In genomic region chr6:116351534-116351933, GRCm38 (mm10) we compare ENCODE assay signal across 28 mouse cellular contexts. TPM values are rescaled to one million over a fixed set of nuclear protein-coding genes. Genes with fewer than 3 reads are reported as not detected.
A peak's percentile ranks its signal among the peaks of the same experiment; 100 is the strongest.
DNase-seq lines count a peak whose midpoint lies in the region; ATAC-seq lines count a peak whose summit lies in the region.
"Had no signal": no experiment of that assay in that cellular context is flagged by ENCODE, and none has a peak within 500 bp of the region (broad histone marks: within the 10 kb centered on the region; RNA-seq: fewer than 3 reads in every experiment).

No protein-coding gene starts in this region.

- no peaks in the 10 kb centered on the region for H3K36me3 ChIP-seq in heart, embryonic 13.5 days
- peaks cover 65% of the 10 kb centered on the region for H3K36me3 ChIP-seq in erythroblast, embryonic 14.5 days (ENCODE audit: control insufficient read depth)
- H3K36me3 ChIP-seq in liver, embryonic 13.5 days = peaks cover 13% of the 10 kb centered on the region
- H3K36me3 ChIP-seq in forebrain, embryonic 13.5 days (ENCODE audit: poor library complexity, severe bottlenecking) = no peaks in the 10 kb centered on the region
- no peaks in the 10 kb centered on the region for H3K36me3 ChIP-seq in midbrain, embryonic 14.5 days (ENCODE audit: control insufficient read depth, insufficient read depth, low read length)
- H3K36me3 ChIP-seq: embryonic facial prominence, embryonic 13.5 days; heart, embryonic 12.5 days; neural tube, embryonic 12.5 days had no signal

- peak overlapping the region; percentile 18; the same call in 1 of the 2 replicates for H3K4me2 ChIP-seq in heart, embryonic 13.5 days
- H3K4me2 ChIP-seq in liver, embryonic 13.5 days = peak overlapping the region; percentile 83
- H3K4me2 ChIP-seq in forebrain, embryonic 13.5 days = no peak overlapping the region
- H3K4me2 ChIP-seq in midbrain, embryonic 14.5 days (ENCODE audit: low read length) = no peak overlapping the region
- H3K4me2 ChIP-seq: embryonic facial prominence, embryonic 13.5 days; heart, embryonic 12.5 days; lung, embryonic 14.5 days; neural tube, embryonic 12.5 days had no signal

- WGBS in heart, embryonic 13.5 days = 75% methylated on average over 4 of the region's 4 CpGs
- 60% methylated on average over 4 of the region's 4 CpGs for WGBS in liver, embryonic 13.5 days (ENCODE audit: insufficient replicate concordance)
- WGBS in forebrain, embryonic 13.5 days = 80% methylated on average over 4 of the region's 4 CpGs
- WGBS in midbrain, embryonic 14.5 days = 85% methylated on average over 4 of the region's 4 CpGs

- DNase-seq in heart, adult 18-20 months = no peak
- DNase-seq in liver, embryonic 13.5 days = no peak
- DNase-seq in adipocyte (ENCODE audit: low spot score) = no peak
- no peak for DNase-seq in right cerebral cortex, adult 2 months (ENCODE audit: low spot score in 2 of 2)
- no peak for DNase-seq in midbrain, embryonic 14.5 days
- DNase-seq: adrenal gland, adult 2 months; cerebellum, adult 18-20 months; cerebellum, postnatal 10 days; gastrocnemius, adult 2 months; gastrocnemius, postnatal 36 days; heart, adult 2 months; heart, postnatal 10 days; kidney, adult 2 months; kidney, postnatal 4 days; left cerebral cortex, postnatal 4 days; lung, embryonic 14.5 days; lung, postnatal 14 days; right cerebral cortex, postnatal 14 days had no signal

- no peaks in the 10 kb centered on the region for H3K27me3 ChIP-seq in heart, embryonic 13.5 days (replicated peaks)
- no peaks in the 10 kb centered on the region for H3K27me3 ChIP-seq in erythroblast, embryonic 14.5 days (ENCODE audit: control insufficient read depth)
- no peaks in the 10 kb centered on the region for H3K27me3 ChIP-seq in liver, embryonic 13.5 days
- no peaks in the 10 kb centered on the region for H3K27me3 ChIP-seq in forebrain, embryonic 13.5 days
- H3K27me3 ChIP-seq in midbrain, embryonic 14.5 days (ENCODE audit: control insufficient read depth, insufficient read depth, low read length) = no peaks in the 10 kb centered on the region
- H3K27me3 ChIP-seq: embryonic facial prominence, embryonic 13.5 days; heart, embryonic 12.5 days; neural tube, embryonic 12.5 days had no signal

- no peak overlapping the region for H3K9ac ChIP-seq in heart, embryonic 13.5 days
- H3K9ac ChIP-seq in liver, embryonic 13.5 days = peak overlapping the region; percentile 84
- H3K9ac ChIP-seq in forebrain, embryonic 13.5 days = no peak overlapping the region
- H3K9ac ChIP-seq in midbrain, embryonic 14.5 days (replicated peaks; ENCODE audit: low read length) = no peak overlapping the region
- H3K9ac ChIP-seq: embryonic facial prominence, embryonic 13.5 days; heart, embryonic 12.5 days; lung, embryonic 14.5 days; neural tube, embryonic 12.5 days had no signal

- H3K27ac ChIP-seq in heart, embryonic 13.5 days (replicated peaks) = no peak overlapping the region
- H3K27ac ChIP-seq in liver, embryonic 13.5 days = peak overlapping the region; percentile 97
- H3K27ac ChIP-seq in forebrain, embryonic 13.5 days = no peak overlapping the region
- H3K27ac ChIP-seq in midbrain, embryonic 14.5 days (replicated peaks; ENCODE audit: low read depth, low read length) = no peak overlapping the region
- H3K27ac ChIP-seq: embryonic facial prominence, embryonic 13.5 days; gastrocnemius, adult 2 months; heart, adult 2 months; kidney, postnatal 0 days; neural tube, embryonic 12.5 days had no signal

- ATAC-seq in heart, embryonic 13.5 days (ENCODE audit: extremely low read depth, insufficient number of reproducible peaks, low FRiP score, low TSS enrichment) = no peak
- no peak for ATAC-seq in liver, embryonic 13.5 days (ENCODE audit: low read depth)
- ATAC-seq in forebrain, embryonic 13.5 days = no peak
- ATAC-seq in midbrain, embryonic 14.5 days (ENCODE audit: low FRiP score, low TSS enrichment) = no peak
- ATAC-seq: forebrain, embryonic 14.5 days; hindbrain, embryonic 16.5 days had no signal

- no peak overlapping the region for H3K4me3 ChIP-seq in heart, embryonic 13.5 days
- H3K4me3 ChIP-seq in erythroblast, embryonic 14.5 days (replicated peaks) = peak overlapping the region; percentile 76
- H3K4me3 ChIP-seq in liver, embryonic 13.5 days (replicated peaks) = peak overlapping the region; percentile 69
- H3K4me3 ChIP-seq in forebrain, embryonic 13.5 days = no peak overlapping the region
- no peak overlapping the region for H3K4me3 ChIP-seq in midbrain, embryonic 14.5 days (replicated peaks; ENCODE audit: low read depth, low read length)
- H3K4me3 ChIP-seq: embryonic facial prominence, embryonic 13.5 days; gastrocnemius, adult 2 months; heart, adult 2 months; heart, embryonic 12.5 days; myocyte; neural tube, embryonic 12.5 days had no signal

- H3K4me1 ChIP-seq in heart, embryonic 13.5 days = peaks cover 19% of the 10 kb centered on the region
- H3K4me1 ChIP-seq in erythroblast, embryonic 14.5 days (ENCODE audit: control insufficient read depth) = peaks cover 79% of the 10 kb centered on the region
- H3K4me1 ChIP-seq in liver, embryonic 13.5 days (replicated peaks) = peaks cover 67% of the 10 kb centered on the region
- H3K4me1 ChIP-seq in forebrain, embryonic 13.5 days = no peaks in the 10 kb centered on the region
- no peaks in the 10 kb centered on the region for H3K4me1 ChIP-seq in midbrain, embryonic 14.5 days (ENCODE audit: control insufficient read depth, insufficient read depth, low read length)
- H3K4me1 ChIP-seq: embryonic facial prominence, embryonic 13.5 days; neural tube, embryonic 12.5 days had no signal

- H3K9me3 ChIP-seq in heart, embryonic 13.5 days = no peaks in the 10 kb centered on the region
- H3K9me3 ChIP-seq in erythroblast, embryonic 14.5 days (ENCODE audit: control insufficient read depth, low read length) = no peaks in the 10 kb centered on the region
- H3K9me3 ChIP-seq in liver, embryonic 13.5 days (replicated peaks) = no peaks in the 10 kb centered on the region
- no peaks in the 10 kb centered on the region for H3K9me3 ChIP-seq in forebrain, embryonic 13.5 days (replicated peaks)
- H3K9me3 ChIP-seq in midbrain, embryonic 14.5 days (ENCODE audit: control insufficient read depth, low read length) = no peaks in the 10 kb centered on the region
- H3K9me3 ChIP-seq: embryonic facial prominence, embryonic 13.5 days; heart, embryonic 12.5 days; neural tube, embryonic 12.5 days had no signal

RNA-seq across cellular contexts. Expression of gene March8, which starts 13.7 kb away (rescaled TPM):
- polyA plus RNA-seq in heart, embryonic 13.5 days (2015; fragmentation: Nextera tagmentation; extraction: Ambion mirVana) = 22.6 and 25.0 TPM in 2 replicates
- total RNA-seq in heart, adult 18-20 months (2021) = 10 to 100 TPM; 43.5 to 44.2 TPM
- polyA plus RNA-seq in erythroblast, embryonic 14.5 days (2012) = 4.5 and 5.5 TPM in 2 replicates
- 76.9 and 92.7 TPM in 2 replicates for polyA plus RNA-seq in liver, embryonic 13.5 days (2015; fragmentation: Nextera tagmentation; extraction: Ambion mirVana)
- 40.7 and 49.3 TPM in 2 replicates for polyA plus RNA-seq in forebrain, embryonic 13.5 days (2015; fragmentation: Nextera tagmentation; extraction: Ambion mirVana)
- polyA plus RNA-seq in midbrain, embryonic 14.5 days (2014; fragmentation: Nextera tagmentation; extraction: Ambion mirVana) = 78.2 and 81.0 TPM in 2 replicates

Comparison
In these comparisons a context has a peak if more than half of its experiments do, and no peak if none do; other contexts are left out.
1. H3K4me2 ChIP-seq: peak in heart, embryonic 13.5 days (single experiment) and liver, embryonic 13.5 days (single experiment); none in forebrain, embryonic 13.5 days (single experiment) and midbrain, embryonic 14.5 days (single experiment).
2. H3K4me3 ChIP-seq: peak in erythroblast, embryonic 14.5 days (single experiment) and liver, embryonic 13.5 days (single experiment); none in heart, embryonic 13.5 days (single experiment), forebrain, embryonic 13.5 days (single experiment) and midbrain, embryonic 14.5 days (single experiment).